Mouse (Mus musculus) myocyte (in vitro differentiated cells): ENCODE results near the gene Qprt. TPM values are rescaled to one million over a fixed set of nuclear protein-coding genes. Genes with fewer than 3 reads are reported as not detected.

Experiments
- H3K27me3 ChIP-seq: one replicate; pipeline ENCODE4 v1.6.1; 2011; ENCODE audit not compliant: control insufficient read depth, insufficient read depth, insufficient read length
- H3K36me3 ChIP-seq: one replicate; pipeline ENCODE4 v1.6.1; 2011; ENCODE audit not compliant: control insufficient read depth, insufficient read depth
- H3K4me2 ChIP-seq: one replicate; pipeline ENCODE4 v1.6.1; 2011; ENCODE audit warnings: low read depth, control low read depth
- H3K4me3 ChIP-seq: one replicate; pipeline ENCODE4 v1.5.1; 2011; ENCODE audit warnings: mild to moderate bottlenecking, control low read depth, moderate library complexity
- H3K79me2 ChIP-seq: one replicate; pipeline ENCODE4 v1.6.1; 2011; ENCODE audit not compliant: control insufficient read depth, insufficient read depth
- H3ac ChIP-seq: one replicate; pipeline ENCODE4 v1.6.1; 2011; ENCODE audit not compliant: control insufficient read depth, insufficient read length
- CEBPB ChIP-seq: IDR thresholded peaks from 2 replicates; pipeline ENCODE4 v1.6.1; 2011; ENCODE audit warnings: mild to moderate bottlenecking, moderate library complexity; ENCODE audit not compliant: poor library complexity, insufficient read depth, severe bottlenecking
- E2F4 ChIP-seq: IDR thresholded peaks from one replicate; pipeline ENCODE4 v1.6.1; 2011; ENCODE audit warnings: mild to moderate bottlenecking, control low read depth, moderate library complexity; ENCODE audit not compliant: insufficient read depth
- MAX ChIP-seq: IDR thresholded peaks from one replicate; pipeline ENCODE4 v1.6.1; 2011; ENCODE audit warnings: low read depth, mild to moderate bottlenecking, control low read depth
- MYOD1 ChIP-seq, 3 experiments: IDR thresholded peaks; one replicate each; pipeline ENCODE4 v1.6.1; 2011; ENCODE audit warnings: control low read depth in 2 of 3, low read depth in 2 of 3, mild to moderate bottlenecking in 2 of 3, moderate library complexity in 1 of 3; ENCODE audit not compliant: insufficient read length in 2 of 3, control insufficient read depth in 1 of 3
- MYOG ChIP-seq, 3 experiments: IDR thresholded peaks; one replicate each; pipeline ENCODE4 v1.6.1; 2011; ENCODE audit warnings: control low read depth in 2 of 3, low read depth in 2 of 3, mild to moderate bottlenecking in 2 of 3; ENCODE audit not compliant: insufficient read length in 2 of 3, control insufficient read depth in 1 of 3, insufficient read depth in 1 of 3
- POLR2A ChIP-seq: IDR thresholded peaks from one replicate; pipeline ENCODE4 v1.6.1; 2011; ENCODE audit warnings: low read depth, mild to moderate bottlenecking, control low read depth, moderate library complexity; ENCODE audit not compliant: insufficient read length
- POLR2AphosphoS2 ChIP-seq: IDR thresholded peaks from one replicate; pipeline ENCODE4 v1.6.1; 2011; ENCODE audit warnings: low read depth, control low read depth; ENCODE audit not compliant: insufficient read length
- REST ChIP-seq: IDR thresholded peaks from one replicate; pipeline ENCODE4 v1.6.1; 2011; ENCODE audit warnings: mild to moderate bottlenecking, control low read depth, moderate library complexity; ENCODE audit not compliant: insufficient read depth, insufficient read length
- SRF ChIP-seq: IDR thresholded peaks from one replicate; pipeline ENCODE4 v1.6.1; 2011; ENCODE audit warnings: low read depth; ENCODE audit not compliant: control insufficient read depth, insufficient read length
- TCF12 ChIP-seq: IDR thresholded peaks from one replicate; pipeline ENCODE4 v1.6.1; 2011; ENCODE audit warnings: mild to moderate bottlenecking, control low read depth; ENCODE audit not compliant: poor library complexity, insufficient read depth, severe bottlenecking
- TCF3 ChIP-seq: IDR thresholded peaks from one replicate; pipeline ENCODE4 v1.6.1; 2011; ENCODE audit warnings: low read depth, control low read depth; ENCODE audit not compliant: insufficient read length
- USF1 ChIP-seq: IDR thresholded peaks from one replicate; pipeline ENCODE4 v1.6.1; 2011; ENCODE audit warnings: low read depth, mild to moderate bottlenecking, control low read depth, moderate library complexity
- polyA plus RNA-seq: library from polyadenylated mRNA; unstranded; fragments of >200 nt; fragmentation: generic; extraction: Trizol; gene quantifications from one replicate; pipeline ENCODE4 v1.2.1, GENCODE M21; 2012; ENCODE audit warnings: missing spikeins

The Qprt gene
- polyA plus RNA-seq, 1 experiment, result 0.04 TPM

DNA sequence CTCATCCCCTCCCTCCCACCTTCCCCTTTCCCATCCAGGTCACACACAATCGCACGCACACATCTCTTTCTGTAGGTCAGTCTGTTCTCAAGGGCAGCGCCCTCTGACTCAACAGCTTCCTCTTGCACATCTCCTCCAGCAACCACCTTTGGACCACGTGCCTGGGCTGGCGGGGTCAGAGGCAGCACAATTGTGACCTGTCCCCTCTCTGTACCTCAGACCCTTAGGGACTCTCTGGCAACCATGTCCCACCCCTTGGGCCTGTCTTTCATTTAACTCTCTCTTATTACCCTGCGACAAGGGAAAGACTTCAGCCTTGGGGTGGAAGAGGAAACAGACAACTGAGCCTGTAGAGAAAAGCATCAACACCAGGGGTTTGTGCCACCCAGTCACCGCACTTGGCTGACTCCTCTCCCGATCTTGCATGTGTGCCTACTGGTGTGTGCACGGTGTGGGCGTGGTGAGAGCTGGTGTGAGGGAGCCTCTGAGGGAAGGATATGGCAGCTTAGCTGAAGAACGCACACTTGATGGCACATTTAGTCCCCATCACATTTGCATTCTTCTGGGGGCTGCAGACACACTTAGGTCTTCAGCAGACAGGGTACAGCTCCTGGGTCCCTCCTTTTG, 12.9 kb upstream of the Qprt start:
- no peak overlapping the region for H3ac ChIP-seq
- no peak overlapping the region for H3K4me3 ChIP-seq
- H3K4me2 ChIP-seq, result no peak overlapping the region
- no peaks in the 10 kb centered on the region for H3K79me2 ChIP-seq
- TF ChIP-seq SRF (no peak), USF1 (no peak), CEBPB (no peak), MYOG (IDR thresholded peaks at IDR 0.05; ENCODE audit: control insufficient read depth in 1 of 3, insufficient read depth in 1 of 3, insufficient read length in 2 of 3, low read depth in 2 of 3) (no peak), POLR2A (no peak), MYOD1 (IDR thresholded peaks at IDR 0.05; ENCODE audit: control insufficient read depth in 1 of 3, insufficient read length in 2 of 3, low read depth in 2 of 3) (no peak)
- no peaks in the 10 kb centered on the region for H3K27me3 ChIP-seq
- H3K36me3 ChIP-seq, result no peaks in the 10 kb centered on the region

DNA sequence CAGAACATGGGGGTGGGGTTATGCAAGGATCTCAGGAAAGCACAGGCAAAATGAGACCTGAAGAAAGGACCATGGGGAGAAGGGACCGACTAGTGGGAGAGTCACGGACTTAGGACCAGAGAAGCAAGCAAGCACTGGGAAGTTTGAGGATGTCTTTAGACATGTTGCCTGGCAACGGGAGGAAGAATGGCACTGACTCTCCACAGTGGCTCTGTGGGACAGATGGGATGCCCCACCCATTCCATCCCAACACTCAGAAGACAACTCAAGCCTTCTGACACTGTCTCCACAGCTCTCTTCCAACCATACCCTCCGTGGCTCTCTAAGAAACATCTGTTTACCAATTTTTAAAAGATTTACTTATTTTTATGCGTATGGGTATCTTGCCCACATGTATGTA, 11.1 kb upstream of the Qprt start:
- Histone ChIP-seq H3K79me2 (no peaks in the 10 kb centered on the region), H3K36me3 (no peaks in the 10 kb centered on the region), H3K27me3 (no peaks in the 10 kb centered on the region), H3K4me2 (no peak overlapping the region), H3ac (no peak overlapping the region), H3K4me3 (no peak overlapping the region)
- TF ChIP-seq MYOD1 (IDR thresholded peaks at IDR 0.05; ENCODE audit: control insufficient read depth in 1 of 3, insufficient read length in 2 of 3, low read depth in 2 of 3) (no peak), POLR2A (no peak), TCF12 (no peak), REST (no peak), MAX (no peak), CEBPB (no peak)

DNA sequence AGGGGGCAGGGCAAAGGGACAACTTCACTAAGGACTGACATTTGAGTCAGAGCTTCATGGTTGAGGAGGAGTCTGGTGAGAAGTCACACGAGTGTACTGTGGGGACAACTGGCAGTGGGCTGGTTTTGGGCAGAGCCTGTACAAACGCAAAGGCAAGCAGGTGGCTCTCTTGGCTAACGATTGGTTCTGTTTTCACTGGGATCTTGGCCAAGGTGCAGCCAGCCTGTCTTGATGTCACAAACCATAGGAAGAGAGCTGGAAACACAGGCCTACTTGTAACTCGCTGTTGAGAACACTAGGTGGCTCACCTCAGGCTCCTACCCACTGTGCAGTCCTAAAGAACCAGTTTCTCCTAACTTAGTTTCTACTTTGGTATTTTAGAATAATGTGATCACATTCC, 7.6 kb upstream of the Qprt start:
- Histone ChIP-seq H3K4me2 (no peak overlapping the region), H3K79me2 (no peaks in the 10 kb centered on the region), H3K4me3 (no peak overlapping the region), H3K27me3 (no peaks in the 10 kb centered on the region), H3ac (no peak overlapping the region), H3K36me3 (no peaks in the 10 kb centered on the region)
- peak in 2 of 3 experiments; percentile 32 to 56 for TF ChIP-seq MYOD1 (IDR thresholded peaks at IDR 0.05; ENCODE audit: control insufficient read depth in 1 of 3, insufficient read length in 2 of 3, low read depth in 2 of 3)
- TF ChIP-seq E2F4, result no peak
- peak in 1 of 3 experiments; percentile 73 for TF ChIP-seq MYOG (IDR thresholded peaks at IDR 0.05; ENCODE audit: control insufficient read depth in 1 of 3, insufficient read depth in 1 of 3, insufficient read length in 2 of 3, low read depth in 2 of 3)

DNA sequence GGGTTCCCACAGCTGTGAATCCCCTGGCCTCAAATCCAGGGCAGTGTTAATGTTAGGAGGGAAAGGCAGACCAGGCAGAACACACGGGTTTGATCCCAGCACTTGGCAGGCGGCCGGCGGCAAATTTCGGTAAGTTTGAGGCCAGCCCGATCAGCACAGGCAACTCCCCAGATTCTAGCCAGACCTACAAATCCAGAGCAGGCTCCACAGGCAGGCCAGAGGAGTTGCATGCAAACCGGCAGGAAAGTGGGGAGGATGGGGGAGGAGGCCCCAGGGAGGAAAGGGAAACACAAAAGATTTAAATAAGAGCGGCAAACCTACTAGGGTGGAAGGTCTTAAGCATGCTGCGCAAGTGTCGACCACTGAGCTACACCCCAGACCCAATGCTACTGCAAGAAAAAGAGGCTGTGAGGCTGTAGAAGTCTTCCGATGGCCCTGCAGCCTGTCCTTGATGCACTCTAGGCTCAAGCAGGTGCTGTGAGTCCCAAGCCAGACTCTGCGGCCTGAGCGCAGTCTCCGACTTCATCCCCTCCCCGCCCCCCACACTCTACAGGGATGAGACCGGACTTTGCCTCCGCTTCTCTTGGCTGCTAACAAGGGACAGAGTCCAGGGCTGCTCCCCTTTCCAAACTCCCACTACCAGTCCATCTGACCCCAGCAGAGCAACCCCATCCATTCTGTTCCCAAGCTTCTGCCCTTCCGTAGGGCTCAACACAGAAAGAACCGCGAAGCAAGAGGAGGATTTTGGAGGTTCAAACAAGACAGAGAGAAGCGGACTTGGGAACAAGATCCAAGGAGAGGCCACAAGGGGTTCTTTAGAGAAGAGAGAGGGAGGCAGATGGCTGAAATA, 740 bp downstream of the Qprt start:
- no peaks in the 10 kb centered on the region for H3K27me3 ChIP-seq
- H3K4me2 ChIP-seq, result no peak overlapping the region
- no peaks in the 10 kb centered on the region for H3K36me3 ChIP-seq
- H3K79me2 ChIP-seq, result no peaks in the 10 kb centered on the region
- no peak overlapping the region for H3ac ChIP-seq
- H3K4me3 ChIP-seq, result no peak overlapping the region
- no peak for TF ChIP-seq MAX
- TF ChIP-seq MYOD1 (IDR thresholded peaks at IDR 0.05; ENCODE audit: control insufficient read depth in 1 of 3, insufficient read length in 2 of 3, low read depth in 2 of 3), result no peak
- no peak for TF ChIP-seq TCF12
- TF ChIP-seq CEBPB, result no peak
- TF ChIP-seq TCF3, result no peak
- TF ChIP-seq POLR2A, result no peak
- TF ChIP-seq E2F4, result no peak
- no peak for TF ChIP-seq MYOG (IDR thresholded peaks at IDR 0.05; ENCODE audit: control insufficient read depth in 1 of 3, insufficient read depth in 1 of 3, insufficient read length in 2 of 3, low read depth in 2 of 3)
- no peak for TF ChIP-seq REST
- TF ChIP-seq SRF, result no peak
- no peak for TF ChIP-seq USF1
- no peak for TF ChIP-seq POLR2AphosphoS2
